Mouse (Mus musculus) activated CD4-positive, CD25-positive, alpha-beta regulatory T cell, adult 4 months (primary cell): ENCODE data around the gene Gm609. TPM values are rescaled to one million over a fixed set of nuclear protein-coding genes. Genes with fewer than 3 reads are reported as not detected.

ENCODE experiments used
- ATAC-seq: one replicate; pipeline ENCODE4 v1.8.0; 2017
- polyA plus RNA-seq, 2 experiments: library from polyadenylated mRNA; unstranded; fragments of 100-300 nt; shearing (Covaris generic); gene quantifications; one replicate each; pipeline ENCODE4 v1.2.1; 2017

The Gm609 gene
- polyA plus RNA-seq, 2 experiments from 2014 or later: 0.41 TPM; not detected in 1

GRCm38 (mm10) chr16:45392246-45392645 lies 100.5 kb downstream of the Gm609 start:
- ATAC-seq: no peak

- no peak for ATAC-seq
Measured at GRCm38 (mm10) chr16:45391680-45392079, 101.1 kb downstream of the Gm609 start.

- no peak for ATAC-seq
Measured at GRCm38 (mm10) chr16:45390286-45390956, 102.3 kb downstream of the Gm609 start.

- ATAC-seq: peak; percentile 89
Measured at GRCm38 (mm10) chr16:45389833-45390232, 102.9 kb downstream of the Gm609 start.

- ATAC-seq: peak; percentile 17
Measured at GRCm38 (mm10) chr16:45389041-45389440, 103.7 kb downstream of the Gm609 start.

- peak; percentile 60 for ATAC-seq
Measured at GRCm38 (mm10) chr16:45381811-45382210, 111.0 kb downstream of the Gm609 start.

GRCm38 (mm10) chr16:45378959-45379358 lies 113.8 kb downstream of the Gm609 start:
- peak; percentile 44 for ATAC-seq

GRCm38 (mm10) chr16:45378147-45378943 lies 114.4 kb downstream of the Gm609 start:
- ATAC-seq: peak; percentile 6

GRCm38 (mm10) chr16:45377332-45377731 lies 115.4 kb downstream of the Gm609 start:
- no peak for ATAC-seq

GRCm38 (mm10) chr16:45376812-45377211 lies 116.0 kb downstream of the Gm609 start:
- ATAC-seq: no peak

- no peak for ATAC-seq
Measured at GRCm38 (mm10) chr16:45376294-45376693, 116.5 kb downstream of the Gm609 start.

- ATAC-seq: no peak
Measured at GRCm38 (mm10) chr16:45375506-45376225, 117.1 kb downstream of the Gm609 start.

- ATAC-seq: no peak
Measured at GRCm38 (mm10) chr16:45374074-45374473, 118.7 kb downstream of the Gm609 start.

GRCm38 (mm10) chr16:45371076-45371475 lies 121.7 kb downstream of the Gm609 start:
- no peak for ATAC-seq

- no peak for ATAC-seq
Measured at GRCm38 (mm10) chr16:45369285-45369965, 123.3 kb downstream of the Gm609 start.

- no peak for ATAC-seq
Measured at GRCm38 (mm10) chr16:45366111-45366510, 126.7 kb downstream of the Gm609 start.

- ATAC-seq: no peak
Measured at GRCm38 (mm10) chr16:45365353-45365752, 127.4 kb downstream of the Gm609 start.

GRCm38 (mm10) chr16:45364627-45365026 lies 128.1 kb downstream of the Gm609 start:
- ATAC-seq: no peak

GRCm38 (mm10) chr16:45363480-45364045 lies 129.2 kb downstream of the Gm609 start:
- ATAC-seq: no peak
